Mouse (Mus musculus) forebrain, embryonic 14.5 days (tissue): ENCODE measurements around the gene Timp2. TPM values are rescaled to one million over a fixed set of nuclear protein-coding genes. Genes with fewer than 3 reads are reported as not detected.
"Not testable (repeated sequence)": the region's sequence is repeated elsewhere in the genome, so short reads cannot be mapped to it uniquely, and the experiment has no call there.

Source experiments
- ATAC-seq: fragments of 200-750 bp; cut with Nextera tagmentation; 2 replicates; pipeline ENCODE4 v1.8.0; 2017; ENCODE audit warnings: mild to moderate bottlenecking, moderate library complexity
- DNase-seq: peaks from one replicate; pipeline ENCODE4 v3.0.0-alpha.2; 2015; ENCODE audit warnings: low spot score
- H3K27ac ChIP-seq: fragments of 300-500 bp; sonication (generic); 2 replicates; pipeline ENCODE4 v1.5.1; 2014; ENCODE audit warnings: low read depth, mild to moderate bottlenecking, control low read depth, low read length, moderate library complexity
- H3K27me3 ChIP-seq: fragments of 300-500 bp; sonication (generic); replicated peaks from 2 replicates; pipeline ENCODE4 v1.6.1; 2014; ENCODE audit warnings: low read length, control low read depth, mixed read lengths; ENCODE audit not compliant: control insufficient read depth, insufficient read depth
- H3K36me3 ChIP-seq: fragments of 300-500 bp; sonication (generic); 2 replicates; pipeline ENCODE4 v1.6.1; 2014; ENCODE audit warnings: low read length, control low read depth; ENCODE audit not compliant: control insufficient read depth, insufficient read depth
- H3K4me1 ChIP-seq: fragments of 300-500 bp; sonication (generic); 2 replicates; pipeline ENCODE4 v1.6.1; 2014; ENCODE audit warnings: antibody characterized with exemption, low read length, control low read depth; ENCODE audit not compliant: control insufficient read depth, insufficient read depth
- H3K4me2 ChIP-seq: fragments of 300-500 bp; sonication (generic); 2 replicates; pipeline ENCODE4 v1.6.1; 2014; ENCODE audit warnings: mild to moderate bottlenecking, control low read depth, low read length
- H3K4me3 ChIP-seq: fragments of 300-500 bp; sonication (generic); 2 replicates; pipeline ENCODE4 v1.5.1; 2014; ENCODE audit warnings: low read depth, low read length, control low read depth
- H3K9ac ChIP-seq: fragments of 300-500 bp; sonication (generic); 2 replicates; pipeline ENCODE4 v1.6.1; 2014; ENCODE audit warnings: mild to moderate bottlenecking, low read length, control low read depth, moderate library complexity
- H3K9me3 ChIP-seq: fragments of 300-500 bp; sonication (generic); replicated peaks from 2 replicates; pipeline ENCODE4 v1.6.1; 2016; ENCODE audit warnings: low read length, control low read depth, mixed read lengths; ENCODE audit not compliant: control insufficient read depth
- WGBS: fragments of 180-500 bp; shearing (Covaris S2); extraction: QIAGEN DNeasy Blood & Tissue Kit; methylation state at CpG from one replicate; pipeline ENCODE4 v1.1.7; 2014; 5-methylcytosine and 5-hydroxymethylcytosine counted together
- polyA plus RNA-seq: library from polyadenylated mRNA; unstranded; fragments of >200 nt; fragmentation: Nextera tagmentation; extraction: Ambion mirVana; gene quantifications from 2 replicates; pipeline ENCODE4 v1.2.1, GENCODE M21; 2014

The Timp2 gene
- polyA plus RNA-seq, 1 experiment from 2014 or later: 62.9 TPM

DNA sequence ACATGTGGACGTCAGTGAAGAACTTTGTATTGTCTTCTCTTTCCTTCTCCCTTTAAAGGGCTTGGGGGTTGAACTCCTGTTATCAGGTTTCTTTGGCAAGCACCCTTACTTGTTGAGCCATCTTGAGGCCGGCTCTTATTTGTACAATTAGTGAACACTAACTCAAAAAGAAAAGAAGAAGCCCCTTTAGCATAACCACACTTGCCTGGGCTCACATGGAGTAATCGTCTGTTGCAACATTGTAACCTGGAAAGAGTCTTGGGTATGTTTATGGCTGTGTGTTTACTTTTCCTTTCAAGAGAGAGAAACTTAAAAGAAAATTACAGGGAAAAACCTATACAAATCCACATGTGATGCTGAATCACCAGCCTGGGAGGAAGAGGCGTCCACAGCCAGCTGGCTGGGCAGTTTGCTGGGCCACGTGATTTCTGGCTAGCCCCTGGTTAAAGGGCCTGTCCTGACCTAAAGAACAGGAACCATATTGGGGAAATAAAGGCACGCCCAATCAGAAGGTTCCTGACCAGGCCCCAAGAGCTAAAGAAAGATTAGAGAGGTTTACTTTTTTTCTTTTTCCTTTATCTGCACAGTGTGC lies 43.3 kb downstream of the Timp2 start:
- H3K27me3 ChIP-seq: no peaks in the 10 kb centered on the region
- WGBS: 89% methylated on average over 6 of the region's 6 CpGs
- no peak overlapping the region for H3K4me3 ChIP-seq
- no peak overlapping the region for H3K27ac ChIP-seq
- ATAC-seq (no peak), DNase-seq (no peak)
- no peak overlapping the region for H3K4me2 ChIP-seq
- H3K9me3 ChIP-seq: no peaks in the 10 kb centered on the region; the same call in 1 of the 2 replicates
- H3K9ac ChIP-seq: no peak overlapping the region
- no peaks in the 10 kb centered on the region for H3K4me1 ChIP-seq
- H3K36me3 ChIP-seq: peaks cover 45% of the 10 kb centered on the region

DNA sequence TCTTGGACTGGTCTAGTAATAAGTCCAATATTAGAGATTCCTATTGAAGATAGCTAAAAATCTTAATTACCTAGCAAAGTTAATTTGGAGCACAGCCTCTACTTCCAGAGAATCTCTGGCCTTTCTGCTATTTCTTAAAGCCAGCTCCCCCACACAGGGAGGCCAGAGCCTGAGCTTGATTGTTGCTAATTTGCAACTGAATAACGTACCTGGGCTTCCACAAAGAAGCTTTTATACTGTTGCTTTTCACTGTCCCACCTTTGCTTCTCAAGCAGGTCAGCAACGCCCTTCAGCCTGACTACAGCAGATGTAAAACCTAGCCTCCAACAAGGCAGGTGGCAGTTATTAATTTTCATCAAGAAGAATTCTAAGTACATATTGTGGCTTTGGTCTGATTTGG lies 47.6 kb downstream of the Timp2 start:
- H3K4me3 ChIP-seq, H3K27me3 ChIP-seq, H3K4me2 ChIP-seq, H3K4me1 ChIP-seq, DNase-seq, H3K9me3 ChIP-seq, ATAC-seq, H3K9ac ChIP-seq, H3K27ac ChIP-seq: not testable (repeated sequence)
- WGBS: 81% methylated on average over 2 of the region's 2 CpGs
- H3K36me3 ChIP-seq: peaks cover 37% of the 10 kb centered on the region

DNA sequence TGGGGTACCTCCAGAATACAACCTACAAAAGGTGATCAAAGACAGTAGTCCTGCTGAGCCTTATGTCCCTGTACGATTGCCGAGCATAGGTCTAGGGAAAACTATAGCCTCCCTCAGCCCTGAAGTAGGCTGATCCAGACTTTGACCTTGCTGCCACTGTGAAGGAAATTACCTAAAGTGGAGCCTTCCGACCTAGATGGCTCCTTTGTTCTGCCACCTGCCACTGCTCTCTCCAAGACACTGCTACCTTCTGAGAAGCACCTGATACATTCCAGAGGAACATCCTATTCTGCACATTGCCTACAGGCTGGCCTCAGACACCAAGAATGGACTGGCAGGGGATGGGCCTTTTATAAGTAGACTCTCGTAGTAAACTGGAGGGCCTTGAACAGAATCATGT lies 51.6 kb downstream of the Timp2 start:
- not testable (repeated sequence) for ATAC-seq, H3K27me3 ChIP-seq, H3K4me2 ChIP-seq, H3K27ac ChIP-seq, DNase-seq, H3K9ac ChIP-seq, H3K9me3 ChIP-seq, H3K4me3 ChIP-seq, H3K4me1 ChIP-seq
- H3K36me3 ChIP-seq: peaks cover 20% of the 10 kb centered on the region
- 91% methylated on average over 4 of the region's 4 CpGs for WGBS

DNA sequence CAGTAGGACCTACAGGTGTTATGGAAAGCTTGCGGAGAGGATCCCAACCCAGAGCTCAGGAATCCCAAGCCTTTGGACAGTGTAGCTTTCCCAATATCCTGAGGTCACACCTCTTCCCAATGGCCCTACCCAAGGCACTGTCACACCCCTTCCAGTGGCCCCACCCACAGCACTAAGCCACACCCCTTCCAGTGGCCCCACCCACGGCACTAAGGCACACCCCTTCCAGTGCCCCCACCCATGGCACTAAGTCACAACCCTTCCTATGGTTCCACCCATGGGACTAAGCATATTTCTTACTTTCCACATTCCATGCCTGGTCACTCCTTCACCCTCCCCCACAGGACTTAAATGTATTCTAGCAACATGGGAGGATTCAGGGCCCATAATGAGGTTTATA lies 56.7 kb downstream of the Timp2 start:
- DNase-seq (no peak), ATAC-seq (no peak)
- Histone ChIP-seq H3K27me3 (no peaks in the 10 kb centered on the region), H3K4me3 (no peak overlapping the region), H3K9me3 (no peaks in the 10 kb centered on the region), H3K9ac (no peak overlapping the region), H3K4me1 (no peaks in the 10 kb centered on the region), H3K36me3 (peaks cover 13% of the 10 kb centered on the region), H3K27ac (no peak overlapping the region), H3K4me2 (no peak overlapping the region)
- WGBS: 78% methylated on average over 2 of the region's 2 CpGs

DNA sequence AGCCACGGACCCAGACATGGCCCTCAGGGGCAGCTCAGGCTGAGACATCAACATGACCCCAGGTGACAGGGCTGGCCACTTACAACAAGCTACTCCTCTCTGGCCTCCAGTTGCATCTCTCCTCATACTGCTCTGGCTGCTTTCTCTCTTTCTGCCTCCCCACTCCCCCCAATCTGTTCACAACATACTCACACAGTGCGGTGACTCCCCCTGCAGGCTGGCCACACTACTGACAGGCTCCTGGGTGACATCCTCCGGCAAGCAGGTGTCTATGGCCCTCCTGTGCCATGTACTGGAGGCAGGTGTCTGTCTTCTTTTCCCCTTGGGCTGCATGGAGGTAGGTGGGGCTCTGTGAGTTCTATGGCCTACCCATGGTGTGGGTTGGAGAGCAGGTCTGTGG lies 57.6 kb downstream of the Timp2 start:
- ATAC-seq (no peak), DNase-seq (no peak)
- Histone ChIP-seq H3K27me3 (no peaks in the 10 kb centered on the region), H3K9me3 (no peaks in the 10 kb centered on the region), H3K27ac (no peak overlapping the region), H3K9ac (no peak overlapping the region), H3K4me2 (no peak overlapping the region), H3K4me1 (no peaks in the 10 kb centered on the region), H3K36me3 (peaks cover 6% of the 10 kb centered on the region), H3K4me3 (no peak overlapping the region)
- 86% methylated on average over 3 of the region's 3 CpGs for WGBS

DNA sequence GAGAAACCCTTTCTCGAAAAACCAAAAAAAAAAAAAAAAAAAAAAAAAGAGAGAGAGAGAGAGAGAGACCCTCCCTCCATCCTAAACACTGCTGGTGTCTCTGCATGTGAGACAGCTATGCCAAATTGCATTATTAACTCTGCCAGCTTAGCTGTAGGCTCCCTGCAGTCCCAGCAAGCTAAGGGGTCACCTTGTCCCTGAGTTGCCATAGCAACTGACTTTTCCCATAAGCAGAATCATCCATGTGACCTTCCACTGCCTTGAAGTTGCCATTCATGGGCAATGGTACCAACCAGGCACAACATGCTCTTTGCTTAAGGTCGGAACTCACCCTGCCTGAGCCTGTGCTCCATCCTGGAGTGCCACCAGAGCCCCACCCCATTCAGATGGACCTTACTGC lies 60.5 kb downstream of the Timp2 start:
- H3K27me3 ChIP-seq: no peaks in the 10 kb centered on the region
- WGBS: 71% methylated on average over 2 of the region's 2 CpGs
- no peak overlapping the region for H3K27ac ChIP-seq
- peaks cover 6% of the 10 kb centered on the region; the same call in 1 of the 2 replicates for H3K4me1 ChIP-seq
- no peak overlapping the region for H3K9ac ChIP-seq
- H3K9me3 ChIP-seq: no peaks in the 10 kb centered on the region
- ATAC-seq (no peak), DNase-seq (peak; percentile 24)
- no peaks in the 10 kb centered on the region for H3K36me3 ChIP-seq
- no peak overlapping the region for H3K4me3 ChIP-seq
- H3K4me2 ChIP-seq: no peak overlapping the region

DNA sequence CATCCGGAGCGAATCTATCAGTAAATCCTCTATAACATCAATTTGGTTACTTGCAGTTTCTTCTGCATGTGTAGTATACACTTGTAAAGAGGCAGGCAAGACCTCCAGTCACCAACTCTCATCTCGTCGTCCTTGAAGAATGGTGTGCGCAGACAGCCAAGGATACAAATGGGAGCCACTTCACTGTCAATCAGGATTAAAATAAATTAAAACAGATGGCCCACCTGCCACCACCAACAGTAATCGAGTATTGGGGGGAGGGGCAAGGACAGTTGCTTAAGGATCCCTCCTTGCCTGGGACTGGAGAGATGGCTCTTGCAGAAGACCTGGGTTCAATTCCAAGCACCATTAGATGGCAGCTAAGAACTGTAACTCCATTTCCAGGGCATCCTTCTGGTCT lies 62.9 kb downstream of the Timp2 start:
- H3K4me2 ChIP-seq: no peak overlapping the region
- WGBS: 53% methylated on average over 6 of the region's 6 CpGs
- no peak for ATAC-seq
- DNase-seq: no peak
- H3K9ac ChIP-seq: no peak overlapping the region
- H3K36me3 ChIP-seq: peaks cover 1% of the 10 kb centered on the region
- no peaks in the 10 kb centered on the region for H3K9me3 ChIP-seq
- no peak overlapping the region for H3K27ac ChIP-seq
- H3K27me3 ChIP-seq: no peaks in the 10 kb centered on the region
- H3K4me3 ChIP-seq: no peak overlapping the region
- H3K4me1 ChIP-seq: peaks cover 14% of the 10 kb centered on the region

DNA sequence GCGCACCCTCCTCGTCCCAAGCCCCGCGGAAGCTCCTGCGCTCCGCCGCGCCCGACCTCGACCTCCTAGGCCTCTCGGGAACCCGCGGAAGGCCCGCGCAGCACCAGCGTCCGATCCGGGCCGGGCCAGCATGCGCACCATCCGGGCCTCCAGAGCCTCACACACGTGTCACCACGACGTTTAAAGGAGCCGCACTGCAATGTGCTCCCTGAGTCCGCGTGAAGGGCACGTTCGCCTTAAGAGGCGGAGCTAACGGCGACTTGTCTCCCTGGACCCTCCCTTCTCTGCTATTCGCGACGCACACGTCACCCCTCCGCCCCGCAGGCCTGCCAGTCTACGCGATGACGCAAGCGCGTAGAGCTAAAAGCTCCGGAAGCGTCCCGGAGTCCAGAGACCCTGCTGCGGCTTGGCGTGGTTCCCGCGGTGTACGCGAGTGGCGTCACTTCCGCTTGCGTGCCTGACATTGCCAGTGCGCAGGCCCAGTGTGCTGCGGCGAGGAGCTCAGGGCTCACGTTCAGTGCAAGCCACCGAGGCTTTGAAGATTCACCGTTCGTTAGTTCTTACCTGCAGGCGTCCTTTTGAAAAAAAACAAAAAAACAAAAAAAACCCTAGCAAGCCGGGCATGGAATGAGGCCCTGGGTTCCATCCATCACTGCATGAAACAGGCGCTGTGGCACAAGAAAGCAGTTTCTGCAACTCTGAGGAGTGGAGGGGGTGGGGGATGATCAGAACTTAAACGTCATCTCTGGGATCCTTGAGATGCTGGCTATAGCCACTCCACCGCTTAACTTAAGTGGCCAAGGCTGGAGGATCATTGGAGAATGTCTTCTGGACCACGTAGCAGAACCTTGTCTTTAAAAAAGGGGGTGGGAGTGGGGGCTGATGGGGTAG lies 65.3 kb downstream of the Timp2 start, which contains the start of gene Usp36:
Gene Usp36 (minus strand): TSS at position 246 of the 891 bp plus-strand sequence.
- DNase-seq: peak; percentile 100
- Histone ChIP-seq H3K27me3 (no peaks in the 10 kb centered on the region), H3K36me3 (peaks cover 25% of the 10 kb centered on the region), H3K4me1 (peaks cover 14% of the 10 kb centered on the region), H3K27ac (peak within 1 kb of the TSS; percentile 87), H3K4me2 (peak within 1 kb of the TSS; percentile 87), H3K4me3 (peak within 1 kb of the TSS; percentile 64), H3K9me3 (no peaks in the 10 kb centered on the region), H3K9ac (peak within 1 kb of the TSS; percentile 72)
- peak; percentile 99 for ATAC-seq
- WGBS: under 1% methylated on average over 68 of the region's 68 CpGs

DNA sequence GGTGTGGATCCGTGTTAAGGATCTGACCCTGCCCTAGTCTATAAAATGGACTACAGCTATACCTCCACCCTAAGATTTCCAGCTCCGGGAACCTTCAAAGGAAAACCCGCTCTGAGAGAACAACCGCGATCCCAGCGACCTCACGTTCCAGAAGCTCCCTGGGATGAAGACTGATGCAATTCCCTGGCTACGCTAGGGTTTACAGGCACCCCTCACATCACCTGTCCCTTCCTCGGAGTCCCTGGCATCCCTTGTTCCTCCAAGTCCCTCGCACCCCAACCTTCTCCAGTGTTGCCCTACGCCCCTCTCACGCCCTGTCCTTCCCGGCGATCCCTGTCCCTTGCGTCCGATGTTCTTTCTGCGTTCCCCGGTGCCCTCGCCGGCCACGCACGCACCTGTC lies 66.0 kb downstream of the Timp2 start:
- DNase-seq: no peak
- Histone ChIP-seq H3K27me3 (no peaks in the 10 kb centered on the region), H3K36me3 (peaks cover 32% of the 10 kb centered on the region), H3K4me3 (peak overlapping the region; percentile 64), H3K4me1 (peaks cover 14% of the 10 kb centered on the region), H3K9ac (peak overlapping the region; percentile 67), H3K27ac (peak overlapping the region; percentile 61), H3K4me2 (peak overlapping the region; percentile 68), H3K9me3 (no peaks in the 10 kb centered on the region)
- 0% methylated on average over 22 of the region's 22 CpGs for WGBS
- ATAC-seq: no peak
